Mouse (Mus musculus): ENCODE results near the gene Rad51b.

The Rad51b gene

DNA sequence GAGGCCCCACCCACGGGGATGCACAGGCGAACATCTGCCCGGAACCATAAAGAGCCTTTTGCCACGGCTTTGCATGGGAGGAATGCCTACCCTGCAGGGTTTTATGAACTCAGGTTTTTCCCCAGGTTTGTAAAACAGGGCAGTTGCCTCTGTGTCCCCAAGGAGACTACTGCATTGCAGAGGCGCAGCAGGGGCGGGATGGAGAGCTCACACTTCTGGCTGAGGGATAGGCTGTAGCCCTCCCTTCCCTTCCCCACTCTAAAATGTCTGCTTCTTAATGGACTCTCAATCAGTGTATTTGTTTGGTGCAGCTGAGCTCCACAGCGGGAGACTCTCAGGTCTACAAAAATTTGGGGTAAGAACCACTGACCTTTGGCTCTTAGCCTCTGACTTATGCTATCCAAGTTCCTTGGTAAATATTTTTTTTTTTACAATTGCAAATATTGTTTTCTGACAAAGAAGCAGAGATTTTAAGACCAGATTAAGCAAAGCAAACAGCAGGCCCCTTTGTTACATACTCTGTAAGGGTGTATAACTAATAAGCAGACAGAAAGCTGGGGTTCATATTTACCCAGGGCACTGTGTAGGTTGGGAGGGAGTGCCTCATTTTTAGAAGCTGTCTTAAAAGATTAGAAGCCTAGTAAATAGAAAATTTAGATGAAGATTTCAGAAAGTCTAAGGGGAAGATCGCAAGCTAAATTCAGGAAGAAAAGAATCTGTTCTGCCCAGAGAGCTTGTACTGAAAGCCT, 507.9 kb downstream of the Rad51b start:
- no peak for DNase-seq (ENCODE audit: low read depth, low spot score)

DNA sequence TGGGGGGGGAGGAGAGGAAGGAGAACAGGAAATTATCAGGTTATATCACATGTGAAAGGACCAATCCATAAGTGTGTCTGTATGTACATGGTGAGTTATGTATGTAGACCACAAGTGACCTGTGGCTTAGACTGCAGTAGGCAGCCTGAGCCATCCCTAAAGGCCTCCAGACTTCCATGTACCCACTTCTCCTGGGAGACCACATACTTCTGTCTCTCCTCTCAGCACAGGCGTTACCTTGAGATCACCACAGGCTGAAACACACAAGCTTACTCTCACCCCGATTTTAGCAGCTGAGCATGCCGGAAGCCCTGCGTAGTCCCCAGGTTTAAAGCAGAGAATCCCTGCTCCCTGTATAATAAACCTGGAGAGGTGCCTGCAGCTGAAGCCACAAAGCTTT, 509.9 kb downstream of the Rad51b start:
- no peak for DNase-seq (ENCODE audit: low read depth, low spot score)

DNA sequence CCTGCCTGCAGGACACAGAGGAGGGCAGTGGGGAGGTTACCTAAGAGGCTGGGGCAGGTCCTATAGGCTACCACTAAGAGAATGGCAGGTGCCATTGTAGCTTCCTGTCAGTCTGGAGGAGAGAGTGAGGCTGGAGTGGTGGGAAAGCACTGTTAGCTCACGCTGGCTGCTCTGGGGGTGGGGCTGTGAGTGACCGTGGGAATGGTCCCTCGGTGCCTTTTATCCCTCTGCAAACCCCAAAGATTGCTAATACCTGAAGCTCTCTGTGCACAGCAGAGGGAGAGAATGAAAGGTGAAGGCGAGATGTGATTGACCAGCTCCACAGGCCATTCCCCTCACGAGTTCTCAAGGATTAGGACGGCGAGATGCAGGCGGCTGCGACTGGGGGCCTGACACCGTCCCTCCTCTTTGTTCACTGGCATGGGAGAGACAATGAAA, 510.3 kb downstream of the Rad51b start:
- no peak for DNase-seq (ENCODE audit: low read depth, low spot score)

DNA sequence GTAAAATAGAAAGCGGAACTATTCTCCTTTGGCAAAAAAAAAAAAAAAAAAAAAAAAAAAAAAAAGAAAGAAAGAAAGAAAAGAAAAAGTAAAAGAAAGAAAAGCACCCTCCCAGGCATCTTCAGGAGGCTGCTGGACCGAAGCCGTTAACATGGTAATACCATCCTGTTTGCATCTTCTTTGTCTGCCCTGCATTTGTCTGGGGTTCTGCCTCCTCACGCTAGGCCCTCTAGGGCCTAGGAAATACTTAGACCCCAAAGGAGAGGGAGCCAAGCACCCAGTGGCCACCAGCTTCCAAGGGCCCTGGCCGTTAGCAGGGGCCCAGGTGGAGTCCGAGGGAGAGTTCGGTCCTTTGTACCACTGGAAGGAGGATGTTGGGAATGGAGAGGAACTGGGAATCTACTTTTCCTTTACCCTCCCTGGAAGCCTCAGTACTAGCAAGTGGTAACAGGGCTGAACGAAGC, 510.9 kb downstream of the Rad51b start:
- DNase-seq (ENCODE audit: low read depth, low spot score): no peak

DNA sequence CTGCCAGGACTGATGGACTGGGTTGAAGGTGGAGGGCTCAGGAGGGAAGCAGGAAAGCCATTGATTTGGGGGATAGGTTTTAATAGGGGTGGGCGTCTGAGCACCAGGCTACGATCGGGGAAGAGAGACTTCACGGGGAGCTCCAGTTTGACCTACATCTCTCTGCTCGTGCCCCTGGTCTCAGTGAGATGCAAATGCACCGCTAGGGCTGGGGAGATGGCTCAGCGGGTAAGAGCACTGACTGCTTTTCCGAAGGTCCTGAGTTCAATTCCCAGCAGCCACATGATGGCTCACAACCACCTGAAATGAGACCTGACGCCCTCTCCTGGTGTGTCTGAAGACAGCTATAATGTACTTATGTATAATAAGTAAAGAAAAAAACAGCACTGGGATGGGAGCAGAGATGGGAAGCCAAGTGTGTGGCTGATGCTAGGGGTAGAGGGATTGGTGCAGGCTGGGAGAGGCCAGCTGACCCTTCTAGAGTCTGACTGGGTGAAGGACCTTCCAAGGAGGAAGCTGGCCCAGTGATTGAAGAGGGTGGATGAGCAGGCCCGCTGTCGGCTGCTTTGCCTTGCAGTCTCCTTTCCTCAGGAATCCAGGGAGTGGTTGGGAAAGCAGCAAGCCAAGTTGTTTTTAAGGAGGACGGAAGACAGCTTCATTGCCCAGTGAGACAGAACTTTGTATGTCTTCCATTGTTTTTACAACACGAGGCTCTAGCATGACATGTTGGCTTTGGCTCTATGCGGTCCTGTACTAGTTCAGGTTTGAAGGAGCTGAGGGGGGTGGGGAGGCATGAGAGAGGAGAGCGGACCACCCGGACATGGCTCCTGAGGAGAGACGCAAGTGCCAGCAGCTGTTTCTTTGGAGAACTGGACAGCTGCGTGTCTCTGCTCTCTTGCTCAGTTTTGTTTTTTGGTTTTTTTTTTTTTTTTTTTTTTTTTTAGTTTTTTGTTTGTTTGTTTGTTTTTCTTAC, 511.6 kb downstream of the Rad51b start:
- DNase-seq (ENCODE audit: low read depth, low spot score): no peak

DNA sequence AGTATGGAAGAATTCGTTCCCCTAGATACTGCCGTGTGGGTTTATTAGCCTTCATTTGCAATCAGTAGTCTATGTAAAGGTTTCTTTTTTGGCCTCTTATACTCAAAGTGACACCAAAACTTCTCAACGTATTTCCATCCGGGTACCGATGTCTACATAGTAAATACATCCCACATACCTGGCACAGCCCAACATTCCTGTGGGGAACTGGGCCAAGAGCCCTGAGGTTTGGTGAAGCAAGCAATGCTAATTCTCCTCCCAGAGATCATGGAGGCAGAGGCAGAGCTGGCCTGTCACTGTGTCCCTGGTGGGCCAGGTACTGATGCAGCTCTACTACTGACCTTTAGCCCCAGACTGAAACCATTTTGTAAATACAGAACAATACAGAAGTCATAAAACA, 512.4 kb downstream of the Rad51b start:
- DNase-seq (ENCODE audit: low read depth, low spot score): no peak

DNA sequence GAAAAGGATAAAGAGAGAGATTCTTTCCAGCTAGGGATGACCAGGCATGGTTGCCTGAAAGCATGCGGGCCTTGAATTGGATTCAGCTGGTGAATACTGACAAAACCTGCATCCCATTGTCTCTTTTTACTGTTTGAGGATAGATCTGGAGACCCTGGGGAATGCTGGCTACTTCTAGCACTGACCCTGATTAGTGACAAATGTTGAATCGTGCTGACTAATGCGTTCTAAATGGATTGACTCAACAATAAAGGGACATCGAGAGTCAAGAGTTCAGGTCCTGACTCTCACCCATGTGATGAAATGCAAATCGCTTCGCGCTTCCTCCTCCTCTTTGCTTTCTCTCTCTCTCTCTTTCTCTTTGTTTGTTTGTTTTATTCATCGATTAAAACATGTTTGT, 515.3 kb downstream of the Rad51b start:
- DNase-seq (ENCODE audit: low read depth, low spot score): no peak

DNA sequence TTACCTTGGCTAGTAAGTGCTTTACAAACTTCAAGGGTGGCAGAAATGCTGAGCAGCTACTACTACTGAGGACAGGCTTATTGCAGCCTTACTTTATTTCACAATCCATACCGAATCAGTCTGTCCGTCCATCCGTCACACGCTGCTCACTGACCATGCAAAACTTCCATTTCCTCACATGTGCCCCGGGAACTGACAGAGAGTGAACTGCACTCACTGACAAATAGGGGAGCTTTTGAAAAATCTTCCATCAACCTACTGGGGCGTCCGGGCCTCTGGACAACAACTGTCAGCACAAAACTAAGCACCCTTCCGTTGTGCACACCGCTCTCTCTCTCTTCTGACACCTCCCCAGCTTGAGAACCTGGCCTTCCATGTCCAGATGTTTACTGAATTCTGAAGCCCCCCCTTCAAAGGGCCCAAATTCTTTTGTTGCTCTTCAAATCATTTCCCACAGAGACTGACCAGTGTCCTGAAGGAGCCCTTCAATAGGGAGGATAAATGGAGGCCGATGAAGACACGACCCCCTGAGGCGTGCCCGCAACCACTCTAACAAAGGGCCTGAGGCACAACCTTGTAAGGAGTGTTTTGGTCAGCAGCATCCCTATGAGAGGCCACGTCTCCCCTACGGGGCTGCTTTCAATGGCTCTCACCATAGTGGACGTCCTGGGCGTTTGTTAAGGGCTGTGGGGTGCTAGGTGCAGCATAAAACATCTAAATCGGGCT, 515.9 kb downstream of the Rad51b start:
- DNase-seq (ENCODE audit: low read depth, low spot score): no peak

DNA sequence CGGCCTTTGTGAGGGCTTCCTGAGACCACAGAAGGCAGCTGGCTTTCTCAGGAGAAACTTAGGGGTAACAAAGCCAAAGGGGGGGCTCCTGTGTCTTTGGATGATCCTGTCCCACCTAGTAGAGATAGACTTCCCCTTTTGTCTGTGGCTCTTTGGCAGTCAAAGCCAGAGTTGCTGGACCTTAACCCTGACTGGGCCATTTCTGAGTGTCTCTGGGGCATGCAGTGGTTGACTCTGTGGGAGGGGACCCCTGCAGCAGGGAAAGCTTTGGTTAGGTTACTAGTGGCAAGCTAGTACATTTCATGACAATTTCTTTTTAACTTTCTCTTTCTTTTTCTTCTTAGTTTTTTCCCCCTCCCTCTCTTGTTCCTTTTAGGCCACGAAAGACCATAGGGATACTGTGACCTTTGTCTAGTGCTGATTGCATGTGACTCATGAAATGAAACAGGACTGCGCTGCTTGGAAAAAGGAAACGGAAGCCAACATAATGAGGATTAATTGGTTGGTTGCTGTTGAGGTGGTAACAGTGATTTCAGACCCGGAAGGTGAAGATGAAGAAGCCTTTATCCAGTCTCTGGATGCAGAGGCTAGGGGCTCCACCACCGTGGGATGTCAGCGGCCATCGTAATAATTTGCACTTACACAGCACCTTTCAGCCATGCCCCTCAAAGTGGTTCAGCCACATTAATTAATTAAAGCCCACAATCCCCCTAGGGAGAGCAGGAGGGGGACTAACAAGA, 516.7 kb downstream of the Rad51b start:
- DNase-seq (ENCODE audit: low read depth, low spot score): no peak

DNA sequence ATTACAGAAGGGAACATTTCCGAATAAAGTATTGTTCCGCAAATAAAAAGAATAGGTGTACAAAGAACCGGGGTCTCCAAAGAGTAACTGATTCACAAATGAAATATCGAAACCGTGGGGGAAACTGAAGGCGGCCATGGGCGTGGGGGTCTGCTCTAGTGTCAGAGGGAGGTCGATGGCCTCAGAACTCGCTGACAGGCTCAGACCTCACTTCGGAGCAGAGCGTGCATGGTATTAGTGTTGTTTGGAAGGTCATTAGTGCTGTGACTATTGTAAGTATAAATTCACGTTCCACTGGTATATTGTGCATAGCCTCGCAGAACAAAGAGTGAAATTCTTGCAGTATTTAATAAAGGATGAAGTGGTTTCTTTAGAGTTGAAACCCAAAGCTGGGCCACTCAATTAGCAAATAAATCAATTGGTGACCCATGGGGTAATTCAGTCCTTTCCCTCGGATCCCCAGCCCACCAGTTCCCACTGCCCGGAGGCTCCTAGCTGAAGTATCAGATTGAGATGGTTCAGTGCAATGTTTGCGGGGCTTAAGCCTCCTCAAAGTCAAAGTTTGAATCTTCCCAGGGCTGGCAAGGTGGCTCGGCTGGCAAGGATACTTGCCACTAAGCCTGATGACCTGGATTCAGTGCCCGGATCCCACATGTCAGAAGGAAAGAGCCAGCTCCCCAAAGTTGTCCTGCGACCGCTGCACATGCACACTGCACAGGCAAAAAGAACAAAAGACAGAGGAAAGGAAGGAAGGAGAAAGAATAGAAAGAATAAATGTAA, 517.4 kb downstream of the Rad51b start:
- no peak for DNase-seq (ENCODE audit: low read depth, low spot score)

DNA sequence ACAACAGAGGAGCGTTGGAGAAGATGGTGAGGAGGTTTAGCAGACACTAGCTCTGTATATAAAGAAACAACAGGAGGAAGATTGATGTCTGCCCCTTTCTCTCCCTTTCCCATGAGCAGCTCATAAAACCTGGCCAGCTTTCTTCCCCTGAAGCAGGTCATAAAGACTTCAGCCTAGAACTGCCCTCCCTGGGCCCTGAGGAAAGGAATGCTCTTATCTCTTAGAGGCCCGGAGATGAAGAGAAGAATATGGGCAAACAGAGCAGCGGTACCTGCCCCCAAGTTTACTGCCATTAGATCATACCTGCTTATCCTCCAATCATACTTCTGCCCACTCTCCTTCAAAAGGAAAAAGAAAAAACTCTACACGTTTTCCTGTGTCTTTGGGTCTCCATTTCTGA, 519.2 kb downstream of the Rad51b start:
- DNase-seq (ENCODE audit: low read depth, low spot score): no peak

DNA sequence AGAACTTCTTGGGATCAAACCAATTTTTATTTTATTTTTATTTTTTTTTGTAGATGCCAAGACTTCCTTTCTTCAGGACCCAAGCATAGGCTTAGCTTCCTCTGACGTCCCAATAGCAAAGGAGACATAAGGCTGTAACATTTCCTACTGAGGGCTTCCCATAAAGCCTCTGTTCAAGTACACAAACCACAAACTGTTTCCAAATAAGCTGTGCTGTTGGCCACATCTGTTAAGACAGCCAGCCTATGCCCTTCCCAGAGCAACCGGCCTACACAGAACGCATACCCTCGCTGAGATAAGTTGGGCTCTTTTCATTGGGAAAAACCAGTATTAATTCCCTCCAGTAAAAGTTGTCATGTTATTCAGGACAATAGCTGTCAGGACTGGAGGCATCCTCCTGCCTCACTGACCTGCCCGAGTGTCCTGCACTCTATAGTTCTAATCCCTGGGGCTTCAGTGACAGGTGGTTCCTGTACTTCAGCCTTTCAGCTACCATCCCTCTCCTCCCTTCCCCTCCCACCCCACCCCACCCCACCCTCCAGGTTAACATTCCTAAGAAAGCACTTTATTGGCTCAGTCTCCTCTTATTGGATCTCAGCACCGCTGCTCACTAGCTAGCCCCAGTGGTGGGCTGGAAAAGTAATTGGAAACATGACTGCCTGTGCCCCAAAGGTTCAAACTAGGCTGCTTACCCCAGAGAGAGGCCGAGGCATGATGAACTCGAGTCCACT, 523.3 kb downstream of the Rad51b start:
- no peak for DNase-seq (ENCODE audit: low read depth, low spot score)

DNA sequence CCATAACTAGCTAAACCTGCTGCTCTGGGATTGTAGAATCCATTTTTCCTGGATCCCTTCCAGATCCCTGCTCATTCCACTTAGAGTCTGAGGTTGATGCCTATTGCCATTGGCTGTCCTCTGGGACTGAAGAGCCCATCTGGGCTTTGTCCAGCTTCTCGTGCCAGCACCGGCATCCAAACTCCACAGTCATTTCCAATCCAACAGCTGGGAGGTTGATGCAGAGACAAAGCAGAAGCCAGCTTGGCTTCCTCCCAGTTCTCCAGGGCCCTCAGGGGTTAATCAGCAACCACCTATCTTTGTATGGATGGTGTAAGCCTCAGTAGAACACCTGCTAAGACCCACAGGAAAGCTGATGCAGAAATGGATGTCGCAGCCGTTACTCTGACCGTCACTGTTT, 524.8 kb downstream of the Rad51b start:
- DNase-seq (ENCODE audit: low read depth, low spot score): no peak

DNA sequence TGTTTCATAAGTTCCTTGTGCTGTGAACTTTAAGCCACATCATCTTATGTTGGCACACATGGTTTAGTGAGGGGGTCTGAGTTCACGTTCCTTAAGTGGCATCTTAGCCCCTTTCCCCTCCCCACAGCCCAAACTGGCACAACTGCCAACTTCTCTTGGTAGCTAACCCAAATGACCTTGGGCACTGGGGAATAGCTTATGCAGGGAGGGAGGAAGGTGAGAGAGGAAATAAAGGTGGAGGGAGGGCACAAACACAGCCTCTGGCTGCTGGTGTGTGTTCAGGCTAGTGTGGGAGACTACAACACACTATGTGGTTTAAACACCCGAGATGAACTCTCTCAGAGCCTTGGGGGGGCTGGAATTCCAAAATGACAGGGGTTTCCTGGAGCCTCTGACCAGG, 525.3 kb downstream of the Rad51b start:
- DNase-seq (ENCODE audit: low read depth, low spot score): no peak

DNA sequence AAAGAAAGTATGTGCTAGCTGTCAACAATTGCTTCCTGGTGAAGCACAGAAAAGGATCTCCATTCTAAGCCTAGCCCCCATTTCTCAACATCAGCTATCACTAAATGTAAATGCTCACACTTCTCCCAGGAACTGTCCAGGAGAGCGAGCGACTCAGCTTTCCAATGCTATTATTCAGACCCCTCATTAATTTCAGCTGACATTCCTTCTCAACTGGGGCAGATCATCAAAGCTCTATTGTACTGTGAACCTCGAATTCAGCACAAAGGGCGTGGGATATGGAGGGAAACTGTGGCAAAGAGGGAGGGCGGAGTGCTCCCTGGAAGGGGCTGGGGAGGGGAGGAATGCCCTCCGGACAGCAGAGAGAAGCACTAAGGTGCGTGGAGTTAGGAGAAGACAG, 528.8 kb downstream of the Rad51b start:
- no peak for DNase-seq (ENCODE audit: low read depth, low spot score)

DNA sequence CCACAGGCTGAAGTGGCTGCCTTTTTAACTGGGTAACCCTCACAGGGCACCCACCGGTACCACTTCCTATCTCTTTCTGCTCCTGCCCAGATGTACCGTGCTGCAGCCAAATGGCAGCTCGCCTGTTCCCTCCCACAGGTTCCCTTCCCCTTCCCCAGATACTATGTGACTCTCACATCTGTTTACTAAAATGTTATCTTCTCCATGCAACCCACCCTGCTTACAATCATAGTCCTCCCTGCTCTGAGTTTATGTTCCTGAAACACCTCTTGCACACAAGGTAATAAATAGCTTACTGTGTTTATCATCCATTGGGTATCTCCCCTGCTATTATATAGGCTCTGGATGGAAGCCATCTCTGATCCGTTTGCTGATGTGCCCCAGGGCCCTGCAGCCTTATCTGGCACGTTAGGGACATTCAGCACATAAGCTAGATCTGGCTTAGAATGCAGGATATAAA, 530.2 kb downstream of the Rad51b start:
- no peak for DNase-seq (ENCODE audit: low read depth, low spot score)

DNA sequence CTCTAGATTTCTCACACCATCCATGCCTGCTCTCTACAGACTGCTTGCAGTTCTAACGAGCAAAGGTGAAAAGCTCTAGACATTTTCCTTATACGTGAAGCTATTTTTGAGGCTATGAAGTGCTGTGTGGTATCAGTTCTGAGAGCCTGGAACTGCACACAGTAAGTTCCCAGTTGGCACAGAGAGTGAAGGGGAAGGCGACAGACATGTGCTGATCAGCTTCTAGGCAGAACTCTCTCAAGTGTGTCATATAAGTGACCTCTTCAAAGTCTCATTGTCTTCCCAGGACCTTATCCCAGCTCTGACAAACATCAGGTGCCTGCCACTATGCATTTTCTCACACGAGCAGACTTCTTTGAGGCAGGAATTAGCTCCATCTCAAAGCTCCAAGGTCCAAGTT, 530.7 kb downstream of the Rad51b start:
- no peak for DNase-seq (ENCODE audit: low read depth, low spot score)

DNA sequence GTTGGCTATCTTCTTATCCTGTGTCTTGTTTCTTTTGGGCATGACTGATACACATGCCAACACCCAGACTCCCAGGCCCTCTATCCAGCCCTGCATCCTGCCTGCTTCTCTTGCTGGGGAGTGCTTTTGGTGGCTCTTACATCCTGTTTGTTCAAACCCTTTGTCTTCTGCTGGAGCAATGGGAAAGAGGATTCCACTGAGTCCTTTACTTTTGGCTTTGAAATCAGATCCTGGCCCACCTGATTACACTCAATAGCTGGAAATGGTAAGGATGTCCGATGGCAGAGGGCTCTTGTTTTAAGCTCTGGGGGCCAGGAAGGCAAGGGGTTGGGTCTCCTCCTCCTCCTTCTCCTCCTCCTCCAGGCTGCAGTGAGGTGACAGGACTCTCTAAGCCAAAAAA, 533.6 kb downstream of the Rad51b start:
- no peak for DNase-seq (ENCODE audit: low read depth, low spot score)

DNA sequence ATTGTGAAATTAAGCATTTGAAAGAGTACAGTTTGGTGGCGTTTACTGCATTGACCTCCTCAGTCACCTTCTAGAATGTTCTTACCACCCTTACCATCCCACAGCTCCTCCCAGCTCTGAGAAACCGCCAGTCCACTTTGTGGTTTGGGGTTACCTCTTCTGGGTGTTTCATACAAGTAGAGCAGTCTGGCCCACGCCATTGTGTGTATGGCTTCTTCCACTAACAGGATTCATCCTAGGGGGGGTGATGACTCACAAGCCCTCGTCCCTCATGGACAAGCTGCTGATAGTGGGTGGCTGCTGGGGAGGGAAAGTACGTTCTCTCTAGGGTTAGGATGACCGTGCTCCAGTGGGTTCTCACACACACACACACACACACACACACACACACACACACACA, 535.5 kb downstream of the Rad51b start:
- no peak for DNase-seq (ENCODE audit: low read depth, low spot score)

DNA sequence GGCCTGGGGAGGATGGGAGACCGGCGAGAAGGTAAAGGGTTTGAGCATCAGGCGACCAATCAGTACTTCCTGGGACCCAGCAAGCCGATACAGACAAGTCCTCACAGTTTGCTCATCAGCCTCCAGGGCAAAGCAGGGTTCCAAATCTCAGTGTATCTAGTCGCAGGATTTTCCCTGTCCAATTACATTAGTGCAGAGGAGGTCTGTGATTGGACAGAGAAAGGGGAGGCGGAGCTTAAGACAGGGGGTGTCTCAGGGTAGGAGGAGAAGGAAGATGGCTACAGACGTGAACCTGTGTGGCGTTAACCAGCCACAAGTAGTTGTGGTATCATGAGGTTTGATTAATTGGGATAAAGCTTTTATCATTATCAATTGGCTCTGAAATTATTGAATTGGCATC, 538.4 kb downstream of the Rad51b start:
- DNase-seq (ENCODE audit: low read depth, low spot score): no peak
